Mouse (Mus musculus): Measurements from ENCODE around the gene Foxb2. TPM values are rescaled to one million over a fixed set of nuclear protein-coding genes. Genes with fewer than 3 reads are reported as not detected.
"Not testable (repeated sequence)": the region's sequence is repeated elsewhere in the genome, so short reads cannot be mapped to it uniquely, and the experiment has no call there.

Foxb2 gene
- not detected for total RNA-seq (2021)

GRCm38 (mm10) chr19:16873221-16873861 lies at the start of gene Foxb2:
TSS of gene Foxb2 (minus strand) at chr19:16873805.
- intact Hi-C loops (cut with DNase I): no loop called here
- DNase-seq (ENCODE audit: low spot score): no peak

DNA sequence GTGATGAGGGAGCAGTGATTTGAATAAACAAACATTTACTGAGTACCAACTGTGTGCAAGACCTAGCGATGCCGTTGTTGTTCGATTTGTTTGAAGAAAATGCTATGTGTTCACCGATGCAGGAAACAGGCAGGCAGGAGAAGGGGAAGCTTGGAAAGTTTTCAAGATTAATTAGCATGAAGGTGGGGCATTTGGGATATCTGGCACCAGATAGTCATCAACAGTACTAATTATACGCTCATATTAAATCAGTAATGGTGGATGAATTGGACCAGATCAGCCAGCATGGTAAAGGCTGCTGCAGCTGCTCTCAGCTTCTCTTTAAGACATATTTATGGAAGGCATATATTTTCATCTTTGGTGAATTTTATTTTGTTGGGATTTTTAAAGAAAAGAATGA lies 37.9 kb upstream of the Foxb2 start:
- intact Hi-C loops (cut with DNase I): no loop called here
- no peak for DNase-seq (ENCODE audit: low spot score)

DNA sequence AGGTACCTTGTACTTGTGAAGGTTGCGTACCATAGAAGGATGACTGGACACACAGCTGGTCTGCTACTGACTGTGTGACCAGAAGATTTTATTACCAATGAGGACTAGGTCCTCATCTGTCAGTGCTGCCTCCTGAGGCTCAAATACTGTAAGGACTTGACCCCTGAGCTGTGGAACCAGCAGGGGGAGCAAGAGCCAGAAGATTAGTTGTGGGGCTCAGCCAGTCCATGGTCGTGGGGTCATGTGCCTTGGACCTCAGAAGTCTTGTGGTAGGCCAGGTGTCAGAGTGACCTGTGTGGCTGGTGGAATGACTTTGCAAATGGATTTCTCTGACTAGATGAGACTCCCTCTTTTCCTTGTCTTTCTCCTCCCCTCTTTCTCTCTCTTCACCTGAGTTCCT lies 29.5 kb upstream of the Foxb2 start:
- intact Hi-C loops (cut with DNase I): loop anchor here (2.0 kb wide), 1 partner anchor 128 kb away; no protein-coding TSS in a partner anchor
- DNase-seq (ENCODE audit: low spot score): no peak

DNA sequence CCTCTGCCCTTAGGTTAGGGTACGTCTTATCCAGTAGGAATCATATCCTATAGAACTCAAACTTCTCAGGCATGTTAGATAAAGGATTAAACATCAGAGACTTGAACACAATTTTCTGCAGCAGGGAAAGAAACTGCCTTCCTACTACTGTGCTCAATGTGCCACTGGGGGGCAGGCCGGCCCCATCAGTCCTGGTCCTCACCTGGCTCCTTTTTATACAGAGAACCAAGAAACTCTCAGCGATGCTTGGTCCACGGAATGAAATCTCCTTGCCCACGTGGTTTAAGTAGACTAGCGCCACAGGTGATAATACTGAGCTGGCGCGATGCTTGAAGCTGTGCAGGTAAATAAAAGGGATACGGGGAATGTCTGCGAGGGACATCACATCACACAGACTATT lies 26.1 kb upstream of the Foxb2 start:
- intact Hi-C loops (cut with DNase I): no loop called here
- DNase-seq (ENCODE audit: low spot score): no peak

DNA sequence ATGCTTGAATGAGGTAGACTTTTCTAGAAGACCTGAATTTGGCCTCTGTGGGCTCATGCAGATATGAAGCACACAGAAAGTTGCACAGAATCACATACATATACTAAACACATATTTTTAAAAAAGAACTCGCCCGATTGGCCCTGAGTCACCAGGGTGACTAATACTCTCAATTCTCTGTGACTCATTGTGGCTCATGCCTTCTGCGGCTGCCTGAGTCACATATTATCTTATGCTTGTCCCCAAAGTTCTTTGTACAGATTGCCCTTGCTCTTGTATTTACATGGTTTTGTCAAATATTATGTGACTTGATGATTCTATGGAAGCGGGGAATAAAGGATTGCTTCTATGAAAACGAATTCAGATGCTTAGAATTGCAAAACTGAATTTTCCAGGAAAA lies 25.0 kb upstream of the Foxb2 start:
- intact Hi-C loops (cut with DNase I): no loop called here
- no peak for DNase-seq (ENCODE audit: low spot score)

DNA sequence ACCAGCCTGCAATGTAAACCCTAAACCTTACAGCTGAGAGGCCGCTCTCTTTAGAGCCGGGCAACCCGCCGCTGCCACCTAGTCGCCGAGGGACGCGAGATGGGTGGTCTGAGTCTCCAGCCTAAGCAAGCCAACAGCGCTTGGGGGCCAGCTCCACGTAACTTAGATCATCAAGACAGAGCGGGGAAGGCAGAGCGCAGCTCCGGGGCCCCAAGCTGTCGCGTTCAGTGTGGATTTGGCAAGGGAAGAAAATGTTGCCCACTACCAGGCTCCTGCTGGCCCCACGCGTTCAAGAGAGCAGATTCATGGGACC lies 2.8 kb upstream of the Foxb2 start:
- intact Hi-C loops (cut with DNase I): no loop called here
- no peak for DNase-seq (ENCODE audit: low spot score)

DNA sequence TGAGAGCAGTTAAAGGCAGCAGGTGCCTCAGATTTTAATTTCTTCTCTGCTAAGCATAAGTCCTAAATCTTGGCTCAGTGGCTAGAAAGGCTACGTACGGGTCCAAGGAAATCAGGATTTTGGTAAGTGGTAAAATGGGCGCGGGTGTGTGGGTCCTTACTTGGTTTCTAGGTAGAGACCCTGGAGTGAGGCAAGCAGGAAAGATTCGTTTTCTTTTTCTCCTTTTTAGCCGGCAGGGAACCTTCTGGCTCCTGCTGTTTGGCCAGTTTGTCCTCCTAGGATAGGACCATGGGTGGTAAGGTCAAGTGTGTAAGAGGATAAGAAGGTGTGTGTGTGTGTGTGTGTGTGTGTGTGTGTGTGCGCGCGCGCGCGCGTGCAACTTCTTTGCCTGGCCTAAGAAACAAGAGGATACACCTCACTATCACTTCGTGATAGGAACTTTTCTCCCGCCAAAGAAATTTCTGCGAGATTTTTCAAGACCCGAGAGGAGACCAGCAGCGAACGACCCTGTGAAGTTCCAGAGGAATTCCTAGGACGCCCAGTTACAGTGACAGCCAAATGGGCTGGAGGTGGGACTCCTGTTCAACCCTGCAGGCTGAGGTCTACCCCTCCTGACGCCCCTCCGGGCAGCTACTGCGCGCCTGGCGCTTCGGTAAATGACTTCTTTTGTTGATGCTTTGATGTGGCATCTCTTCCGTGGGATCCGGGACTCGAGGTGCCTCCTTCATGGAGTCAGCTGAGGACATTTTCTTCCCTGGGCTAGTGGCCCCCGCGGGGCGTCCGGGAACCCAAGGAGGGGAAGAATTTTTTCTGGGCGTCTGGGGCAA lies 2.2 kb upstream of the Foxb2 start:
- no peak for DNase-seq (ENCODE audit: low spot score)
- intact Hi-C loops (cut with DNase I): no loop called here

DNA sequence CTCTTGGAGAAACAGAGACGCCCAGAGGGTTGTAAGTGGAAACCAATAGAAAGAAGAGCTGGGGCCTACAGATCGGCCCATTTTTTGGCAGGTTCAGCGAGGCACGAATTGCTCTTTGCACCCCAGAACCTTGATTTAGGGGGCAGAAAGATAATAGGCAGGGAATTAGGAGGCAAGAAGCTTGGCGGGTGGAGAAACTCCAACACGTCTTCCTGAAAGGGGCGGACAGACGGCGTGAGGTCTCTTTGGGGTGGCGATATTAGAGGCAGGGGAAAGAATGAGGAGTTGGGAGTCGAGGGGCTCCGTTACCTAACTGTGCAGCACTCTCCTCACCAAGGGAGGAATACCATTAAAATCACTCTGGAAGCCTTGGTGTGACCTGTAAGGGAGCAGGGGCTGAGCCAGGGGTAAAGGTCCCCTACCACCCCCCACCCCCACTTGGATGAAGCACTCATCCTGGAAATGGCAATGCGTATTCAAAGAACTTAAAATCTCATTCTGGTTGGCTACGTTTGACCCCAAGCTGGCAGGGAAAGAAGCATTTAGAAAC lies 1.5 kb upstream of the Foxb2 start:
- DNase-seq (ENCODE audit: low spot score): no peak
- intact Hi-C loops (cut with DNase I): no loop called here

DNA sequence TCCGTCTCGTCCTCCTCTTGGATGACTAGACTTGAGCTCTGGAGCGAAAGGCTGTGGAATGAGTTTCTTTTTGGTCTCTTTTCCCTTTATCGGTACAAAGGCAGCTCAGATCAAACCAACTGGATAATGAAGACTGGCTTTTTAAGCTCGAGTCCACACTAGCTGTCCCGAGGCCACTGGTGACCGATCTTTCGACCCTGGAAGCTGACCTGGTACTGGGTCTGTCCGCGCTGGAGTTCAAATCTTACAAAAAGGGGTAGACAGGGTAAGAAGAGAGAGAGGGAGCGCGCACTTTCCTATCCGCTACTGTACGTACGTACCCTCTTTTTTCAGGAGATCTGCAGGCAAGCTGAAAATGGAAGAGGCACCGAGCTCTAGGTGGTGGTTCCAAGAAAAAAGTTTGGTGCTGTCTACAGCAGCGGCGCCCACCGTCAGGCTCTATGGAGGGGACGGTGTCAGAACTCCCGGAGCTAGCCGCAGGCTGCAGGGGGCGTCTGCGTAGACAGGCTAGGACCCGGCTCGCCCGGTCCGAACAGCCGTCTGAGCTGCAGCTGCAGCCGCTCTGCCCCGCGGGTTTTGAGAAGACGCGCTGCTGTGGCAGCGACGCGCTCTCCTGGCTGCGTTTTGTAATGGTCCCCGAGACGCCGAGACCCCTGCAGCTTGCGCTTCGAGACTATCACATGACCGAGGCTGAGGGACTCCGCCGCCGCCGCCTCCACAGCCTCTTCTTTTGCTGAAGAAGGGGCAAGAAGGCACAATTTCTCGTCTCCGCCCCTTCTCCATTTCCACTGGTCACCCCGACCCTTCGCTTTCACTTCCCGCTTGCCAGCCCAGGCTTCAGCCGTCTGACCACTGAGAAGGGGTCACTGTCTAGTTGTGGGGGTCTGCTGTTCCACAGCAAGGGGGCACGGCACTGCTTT lies 597 bp upstream of the Foxb2 start:
- no peak for DNase-seq (ENCODE audit: low spot score)
- intact Hi-C loops (cut with DNase I): no loop called here

DNA sequence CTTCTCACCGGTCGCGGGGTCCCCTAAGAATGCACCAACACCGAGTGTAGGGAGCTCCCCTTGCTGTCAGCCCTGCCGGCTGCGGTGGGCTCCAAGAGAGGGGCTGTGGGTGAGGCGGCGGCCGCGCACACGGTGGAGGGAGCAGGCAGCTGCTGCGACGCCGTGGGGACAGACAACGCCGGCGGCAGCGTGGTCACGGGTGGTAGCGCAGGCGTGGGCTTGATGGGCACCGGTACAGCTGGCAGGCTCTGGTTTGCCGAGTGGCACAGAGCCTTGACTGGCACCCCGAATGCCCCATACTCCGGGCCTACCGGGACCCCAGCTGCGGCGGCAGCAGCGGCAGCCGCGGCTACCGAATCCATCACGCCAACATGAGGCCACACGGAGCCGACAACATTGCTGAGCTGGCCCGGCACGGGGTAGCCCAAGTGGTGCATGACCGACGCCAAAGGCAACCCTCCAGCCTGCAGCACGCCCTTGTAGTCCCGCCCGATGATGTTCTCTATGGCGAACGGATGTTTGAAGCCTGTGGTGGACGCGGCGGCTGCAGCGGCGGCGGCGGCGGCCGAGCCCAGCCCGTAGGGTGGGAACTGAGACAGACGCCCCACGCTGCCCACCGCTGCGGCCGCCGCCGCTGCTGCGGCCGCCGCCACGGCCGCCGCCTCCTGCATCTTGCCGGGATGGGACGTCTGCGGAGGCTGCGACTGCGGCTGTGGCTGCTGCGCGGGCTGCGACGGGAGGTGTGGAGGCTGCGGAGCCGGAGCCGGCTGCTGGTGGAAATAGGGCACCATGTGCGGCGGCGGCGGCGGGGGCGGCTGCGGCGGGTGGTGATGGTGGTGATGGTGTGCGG lies 1.0 kb downstream of the Foxb2 start:
- intact Hi-C loops (cut with DNase I): no loop called here
- no peak for DNase-seq (ENCODE audit: low spot score)

- intact Hi-C loops (cut with DNase I): no loop called here
- DNase-seq (ENCODE audit: low spot score): no peak
Observed at GRCm38 (mm10) chr19:16871192-16871760, 2.3 kb downstream of the Foxb2 start.

DNA sequence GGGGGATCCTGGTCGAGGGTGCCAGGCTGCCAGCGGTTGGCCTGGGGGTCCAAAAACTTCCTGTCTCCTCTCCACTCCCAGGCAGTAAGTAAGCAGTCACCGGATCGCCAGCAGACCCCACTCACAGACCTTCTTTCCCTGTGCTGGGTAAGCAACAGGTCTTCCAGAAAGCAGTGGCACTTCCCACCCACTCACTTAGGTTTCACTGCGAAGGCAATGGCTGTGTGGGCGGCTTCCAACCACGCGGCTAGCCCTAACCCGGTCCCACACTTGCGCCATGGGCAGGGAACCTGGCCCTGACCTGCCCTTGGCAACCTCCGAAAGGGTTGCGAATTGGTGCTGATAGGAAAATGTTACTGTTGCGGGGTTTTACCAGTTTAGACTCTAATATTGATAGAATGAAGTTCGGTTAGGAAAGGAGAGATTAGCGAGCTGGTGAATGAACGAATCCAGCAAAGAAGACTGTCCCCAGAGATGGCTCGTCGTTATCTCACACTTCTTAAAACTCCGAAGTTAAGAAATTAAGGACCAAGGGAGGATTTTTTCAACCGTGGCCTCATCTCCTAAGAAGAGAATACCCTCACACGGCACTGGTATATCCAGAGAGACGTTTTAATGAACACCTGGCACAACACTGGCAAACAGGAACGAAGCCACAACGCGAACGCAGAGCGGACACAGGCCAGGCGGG lies 3.0 kb downstream of the Foxb2 start:
- intact Hi-C loops (cut with DNase I): no loop called here
- DNase-seq (ENCODE audit: low spot score): no peak

GRCm38 (mm10) chr19:16868534-16868933 lies 5.1 kb downstream of the Foxb2 start:
- no peak for DNase-seq (ENCODE audit: low spot score)
- intact Hi-C loops (cut with DNase I): no loop called here

DNA sequence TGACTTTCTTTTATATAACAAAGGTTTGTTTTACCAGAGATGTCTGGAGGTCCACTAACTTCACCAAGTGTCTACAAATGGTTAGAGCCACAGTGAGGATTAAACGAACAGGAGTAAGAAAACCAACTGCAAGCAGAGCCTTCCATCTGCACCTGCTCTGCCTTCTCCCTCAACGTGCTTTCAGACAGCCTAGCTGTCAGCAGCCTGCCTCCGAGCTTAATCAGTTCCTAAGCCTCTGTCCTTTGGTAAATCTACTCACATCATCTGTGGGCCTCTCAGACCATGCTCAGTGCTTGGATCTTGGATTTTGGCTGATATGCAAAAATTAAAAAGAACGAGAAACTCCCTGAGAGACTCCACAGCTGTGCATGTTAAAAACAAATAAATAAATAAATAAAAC lies 15.0 kb downstream of the Foxb2 start:
- no peak for DNase-seq (ENCODE audit: low spot score)
- intact Hi-C loops (cut with DNase I): no loop called here

DNA sequence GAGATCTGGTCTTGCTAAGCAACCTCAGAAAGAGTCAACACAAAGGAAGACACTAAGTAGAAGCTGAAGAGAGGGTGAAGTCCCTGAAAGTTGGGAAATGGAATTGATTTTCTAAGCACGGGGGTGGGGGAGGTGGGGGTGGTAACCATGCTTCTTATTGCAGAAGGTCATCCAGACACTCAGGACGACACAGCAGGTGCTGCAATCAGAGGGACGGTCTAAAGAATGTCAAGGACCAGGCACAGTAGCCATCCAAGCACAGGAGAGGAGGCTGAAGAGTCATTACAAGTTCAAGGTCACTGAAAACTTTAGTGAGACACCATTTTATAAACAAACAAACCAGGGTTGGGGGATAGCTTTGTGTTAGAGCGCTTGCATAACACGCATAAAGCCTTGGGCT lies 16.9 kb downstream of the Foxb2 start:
- no peak for DNase-seq (ENCODE audit: low spot score)
- intact Hi-C loops (cut with DNase I): no loop called here

DNA sequence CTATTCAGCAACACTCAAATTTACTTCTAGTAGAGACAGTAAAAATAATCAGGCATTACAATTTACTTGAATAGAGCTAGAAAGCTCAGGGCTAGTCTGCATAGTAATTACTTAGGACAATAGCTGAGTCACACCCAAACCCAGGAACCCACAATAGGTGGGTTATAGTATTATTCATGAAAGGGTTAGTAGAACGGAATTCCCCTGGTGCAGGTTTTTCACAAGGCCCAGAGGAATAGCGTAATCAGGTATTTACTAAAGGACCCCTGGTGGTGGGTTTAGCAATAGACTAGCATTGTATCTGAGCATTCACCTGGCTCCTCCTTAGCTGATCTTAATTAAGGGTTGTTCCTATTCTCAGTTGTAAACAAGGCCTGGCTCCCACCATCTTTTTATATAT lies 29.5 kb downstream of the Foxb2 start:
- intact Hi-C loops (cut with DNase I); DNase-seq (ENCODE audit: low spot score): not testable (repeated sequence)

GRCm38 (mm10) chr19:16841516-16842249 lies 31.9 kb downstream of the Foxb2 start:
- no peak for DNase-seq (ENCODE audit: low spot score)
- intact Hi-C loops (cut with DNase I): no loop called here

DNA sequence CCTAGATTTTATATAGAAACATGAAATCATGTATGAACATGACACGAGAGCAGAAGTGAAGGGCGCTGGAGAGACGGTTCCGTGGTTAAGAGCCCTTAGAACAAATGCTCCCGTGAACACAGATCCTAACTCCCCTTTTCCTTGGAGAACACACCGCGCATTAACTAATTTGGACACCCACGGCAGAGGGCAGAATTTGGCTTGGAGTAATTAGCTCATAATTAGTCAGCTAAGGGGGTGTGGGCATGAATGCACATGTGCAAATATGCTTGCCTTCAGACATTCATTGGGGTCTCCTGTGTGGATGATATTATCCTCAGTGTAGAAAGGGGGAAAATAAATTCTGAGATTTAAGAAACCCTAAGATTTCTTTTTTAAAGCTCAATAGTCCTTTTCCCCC lies 32.6 kb downstream of the Foxb2 start:
- intact Hi-C loops (cut with DNase I): no loop called here
- DNase-seq (ENCODE audit: low spot score): no peak
